Mouse (Mus musculus) megakaryocyte, embryonic 14.5 days (primary cell): ENCODE results near the gene Ltbp4.

Experiments used
- FLI1 ChIP-seq: IDR thresholded peaks from 2 replicates; pipeline ENCODE4 v1.6.1; 2012; ENCODE audit warnings: low read length, inconsistent platforms, mixed read lengths
- GATA1 ChIP-seq: IDR thresholded peaks from 3 replicates; pipeline ENCODE4 v1.6.1; 2012; ENCODE audit warnings: mixed read lengths, low read length, inconsistent platforms, borderline replicate concordance

- TF ChIP-seq GATA1, result no peak
- TF ChIP-seq FLI1, result no peak
These were observed 37.1 kb downstream of the Ltbp4 start for GRCm38 (mm10) chr7:27300351-27300750.
